Mouse (Mus musculus): ENCODE data around the gene 1700018F24Rik. TPM values are rescaled to one million over a fixed set of nuclear protein-coding genes. Genes with fewer than 3 reads are reported as not detected.
"Not testable (repeated sequence)": the region's sequence is repeated elsewhere in the genome, so short reads cannot be mapped to it uniquely, and the experiment has no call there.

Gene 1700018F24Rik
- polyA plus RNA-seq, 1 experiment = not detected

DNA sequence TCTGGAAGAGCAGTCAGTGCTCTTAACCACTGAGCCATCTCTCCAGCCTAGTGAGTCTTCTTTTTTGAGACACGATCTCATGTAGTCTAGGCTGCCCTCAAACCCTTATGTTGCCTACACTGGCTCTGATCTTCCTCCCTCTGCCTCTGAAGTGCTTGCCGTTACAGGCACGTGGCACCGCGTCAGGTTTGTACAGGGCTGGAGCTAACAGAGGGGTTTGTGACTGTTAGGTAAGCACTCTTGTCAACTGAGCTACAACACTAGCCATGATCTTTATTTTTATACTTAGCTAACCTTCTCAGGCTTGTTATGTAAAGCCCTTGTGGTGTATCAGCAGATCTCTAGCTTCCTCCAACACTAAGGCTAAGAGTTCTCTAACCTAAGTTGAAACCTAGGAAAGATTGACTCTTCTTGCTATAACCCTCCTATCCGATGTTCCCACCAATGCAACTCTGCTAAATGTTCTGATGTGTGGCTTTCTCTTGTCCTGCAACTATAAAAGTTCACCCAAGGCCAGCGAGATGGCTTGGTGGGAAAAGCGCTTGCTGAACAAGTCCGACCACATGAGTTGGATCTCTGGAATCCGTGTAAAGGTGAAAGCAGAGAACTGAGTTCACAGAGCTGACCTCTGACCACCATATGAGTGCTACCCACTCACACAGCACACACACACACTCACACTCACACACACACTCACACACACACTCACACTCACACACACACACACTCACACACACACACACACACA lies 39.2 kb downstream of the 1700018F24Rik start:
- no peak overlapping the region for H3K27ac ChIP-seq (ENCODE audit: insufficient read depth, low read length)
- H3K4me1 ChIP-seq (ENCODE audit: control insufficient read depth, insufficient read depth, low read length) = peaks cover 7% of the 10 kb centered on the region
- TF ChIP-seq CTCF (IDR thresholded peaks at IDR 0.05; ENCODE audit: extremely low read depth, insufficient read depth, low read length) (no peak), POLR2A (IDR thresholded peaks at IDR 0.05; ENCODE audit: extremely low read depth, insufficient read depth, low read length) (no peak)
- H3K4me3 ChIP-seq (ENCODE audit: insufficient read depth, low read length) = no peak overlapping the region

DNA sequence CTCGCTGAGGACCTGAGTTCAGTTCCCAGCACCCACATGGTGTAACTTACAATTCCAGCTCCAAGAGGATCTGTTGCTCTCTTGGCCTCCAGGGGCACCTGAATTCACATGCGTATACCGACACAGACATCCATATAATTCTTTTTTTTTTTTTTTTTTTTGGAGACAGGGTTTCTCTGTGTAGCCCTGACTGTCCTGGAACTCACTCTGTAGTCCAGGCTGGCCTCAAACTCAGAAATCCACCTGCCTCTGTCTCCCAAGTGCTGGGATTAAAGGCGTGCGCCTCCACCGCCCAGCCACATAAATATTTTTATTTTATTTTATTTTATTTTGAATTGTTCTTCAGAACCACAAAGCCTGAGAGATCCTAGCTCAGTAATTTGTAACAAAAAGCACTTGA lies 40.4 kb downstream of the 1700018F24Rik start:
- H3K27ac ChIP-seq (ENCODE audit: insufficient read depth, low read length); H3K4me1 ChIP-seq (ENCODE audit: control insufficient read depth, insufficient read depth, low read length): not testable (repeated sequence)
- H3K4me3 ChIP-seq (ENCODE audit: insufficient read depth, low read length) = peak overlapping the region; percentile 63

DNA sequence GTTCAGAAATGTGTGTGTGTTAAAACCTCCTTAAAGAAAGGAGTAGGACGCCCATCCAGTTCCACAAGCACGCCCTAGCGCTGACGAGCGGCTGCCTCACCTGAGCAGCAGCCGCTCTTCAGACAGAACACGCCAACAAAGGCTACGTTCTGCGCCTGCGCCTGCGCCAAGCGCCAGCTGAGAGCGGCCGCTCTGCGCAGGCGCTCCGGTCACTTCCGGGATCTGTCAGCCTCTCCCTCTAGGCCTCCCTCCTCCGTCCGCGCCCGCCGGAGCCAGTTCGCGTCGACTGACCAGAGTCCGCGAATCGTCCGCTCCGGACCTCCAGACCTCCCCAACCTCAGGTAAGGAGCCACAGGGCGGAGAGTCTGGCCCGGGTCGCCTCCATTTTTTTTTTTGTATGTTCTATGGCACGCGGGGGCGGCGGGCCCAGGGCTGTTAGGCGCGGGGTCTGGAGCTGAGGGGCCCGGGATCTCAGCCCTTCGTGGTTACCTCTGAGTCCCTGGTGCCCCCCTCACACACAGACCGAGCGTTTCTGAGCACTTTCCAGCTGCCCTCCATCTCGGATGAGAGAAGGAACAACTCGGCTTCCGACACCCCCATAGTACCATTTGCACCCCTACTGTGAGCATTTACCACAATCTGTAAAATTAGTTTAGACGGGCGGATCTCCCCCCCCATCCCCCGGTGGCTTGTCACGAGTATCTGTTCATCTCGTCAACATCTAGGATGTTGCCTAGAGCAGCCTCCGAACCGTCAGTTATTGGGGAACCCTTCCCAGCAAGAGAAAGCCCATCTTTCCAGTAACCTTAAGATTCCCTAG lies 41.1 kb downstream of the 1700018F24Rik start, which contains the start of the genes Arpc1a and Kpna7:
Gene Arpc1a (plus strand): TSS at position 199 of the 820 bp plus-strand sequence.
Gene Kpna7 (minus strand): TSS at position 399 of the 820 bp plus-strand sequence.
- H3K4me3 ChIP-seq (ENCODE audit: insufficient read depth, low read length) = peak within 1 kb of the TSS; percentile 63
- peak; percentile 88 for TF ChIP-seq POLR2A (IDR thresholded peaks at IDR 0.05; ENCODE audit: extremely low read depth, insufficient read depth, low read length)
- TF ChIP-seq CTCF (IDR thresholded peaks at IDR 0.05; ENCODE audit: extremely low read depth, insufficient read depth, low read length) = no peak
- H3K4me1 ChIP-seq (ENCODE audit: control insufficient read depth, insufficient read depth, low read length) = peaks cover 7% of the 10 kb centered on the region
- peak within 1 kb of the TSS; percentile 20; the same call in 1 of the 2 replicates for H3K27ac ChIP-seq (ENCODE audit: insufficient read depth, low read length)

DNA sequence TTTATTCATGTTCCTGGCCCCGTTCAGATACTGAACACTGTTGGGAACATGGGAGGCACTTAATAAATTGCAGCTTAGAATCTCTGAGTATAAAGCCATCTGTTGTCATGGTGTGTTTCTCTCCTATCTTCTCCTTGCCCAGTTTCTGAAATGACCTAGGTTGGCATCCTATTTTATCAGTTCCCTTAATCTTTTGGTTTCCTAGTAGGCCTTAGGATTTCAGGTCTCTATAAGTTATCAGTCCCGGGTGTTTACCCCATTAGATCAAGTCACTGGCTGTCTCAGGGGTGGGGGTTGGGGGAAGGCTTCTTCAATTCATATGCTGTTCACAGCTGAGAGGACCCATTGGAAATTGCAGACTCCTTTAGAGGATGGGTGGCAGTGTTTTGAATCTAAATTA lies 42.0 kb downstream of the 1700018F24Rik start:
- Histone ChIP-seq H3K27ac (ENCODE audit: insufficient read depth, low read length) (no peak overlapping the region), H3K4me1 (ENCODE audit: control insufficient read depth, insufficient read depth, low read length) (peaks cover 10% of the 10 kb centered on the region), H3K4me3 (ENCODE audit: insufficient read depth, low read length) (peak overlapping the region; percentile 63; the same call in 1 of the 2 replicates)
- TF ChIP-seq CTCF (IDR thresholded peaks at IDR 0.05; ENCODE audit: extremely low read depth, insufficient read depth, low read length) = no peak
- no peak for TF ChIP-seq POLR2A (IDR thresholded peaks at IDR 0.05; ENCODE audit: extremely low read depth, insufficient read depth, low read length)

DNA sequence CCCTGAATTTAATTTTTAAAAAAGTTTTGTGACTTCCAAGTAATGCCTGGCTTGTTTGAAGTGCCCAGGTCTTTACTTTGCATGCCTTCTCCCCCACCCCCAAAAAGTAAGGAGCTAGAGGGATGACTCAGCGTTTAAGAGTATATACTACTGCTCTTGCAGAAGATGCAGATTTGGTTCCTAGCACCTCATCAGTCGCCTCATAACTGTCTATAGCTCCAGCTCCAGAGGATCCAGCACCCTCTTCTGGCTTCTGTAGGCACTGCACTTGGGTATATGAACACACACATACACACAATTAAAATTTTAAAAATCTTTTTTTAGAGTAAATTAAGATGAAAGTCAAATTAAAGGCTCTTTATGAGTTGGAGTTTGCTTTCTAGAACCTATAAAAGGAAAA lies 45.4 kb downstream of the 1700018F24Rik start:
- Histone ChIP-seq H3K4me1 (ENCODE audit: control insufficient read depth, insufficient read depth, low read length) (peaks cover 13% of the 10 kb centered on the region), H3K4me3 (ENCODE audit: insufficient read depth, low read length) (no peak overlapping the region), H3K27ac (ENCODE audit: insufficient read depth, low read length) (no peak overlapping the region)
- TF ChIP-seq POLR2A (IDR thresholded peaks at IDR 0.05; ENCODE audit: extremely low read depth, insufficient read depth, low read length) (no peak), CTCF (IDR thresholded peaks at IDR 0.05; ENCODE audit: extremely low read depth, insufficient read depth, low read length) (no peak)

DNA sequence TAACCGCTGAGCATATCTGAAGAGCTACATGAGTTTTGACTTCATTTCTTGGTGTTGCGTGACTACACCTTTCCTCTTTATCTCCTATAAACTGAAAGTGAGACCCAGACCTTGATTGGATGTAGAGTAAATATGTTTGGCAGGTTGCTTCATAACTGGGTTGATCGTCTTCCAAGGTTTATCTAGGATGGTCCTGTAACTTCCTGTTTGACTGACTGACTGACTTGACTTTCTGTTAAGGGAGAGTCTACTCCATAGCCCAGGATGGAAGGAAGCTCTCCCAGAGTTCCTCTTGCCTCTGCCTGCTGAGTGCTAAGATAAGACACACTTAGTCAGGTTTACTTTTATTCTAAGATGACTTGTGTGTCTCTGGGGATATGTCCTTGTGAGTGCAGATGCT lies 47.1 kb downstream of the 1700018F24Rik start:
- H3K27ac ChIP-seq (ENCODE audit: insufficient read depth, low read length) = peak overlapping the region; percentile 51; the same call in 1 of the 2 replicates
- H3K4me3 ChIP-seq (ENCODE audit: insufficient read depth, low read length) = no peak overlapping the region
- TF ChIP-seq CTCF (IDR thresholded peaks at IDR 0.05; ENCODE audit: extremely low read depth, insufficient read depth, low read length) (no peak), POLR2A (IDR thresholded peaks at IDR 0.05; ENCODE audit: extremely low read depth, insufficient read depth, low read length) (no peak)
- H3K4me1 ChIP-seq (ENCODE audit: control insufficient read depth, insufficient read depth, low read length) = peaks cover 10% of the 10 kb centered on the region

Other genes starting within 250 kb of the 1700018F24Rik start
- 33.8 and 34.0 TPM in 2 replicates for gene Smurf1, start 77.1 kb upstream of the 1700018F24Rik start, polyA plus RNA-seq (2012; rRNA removed)
- not detected in 2 replicates for gene Gm4871, start 10.2 kb upstream of the 1700018F24Rik start, polyA plus RNA-seq (2012; rRNA removed)
- 253 and 254 TPM in 2 replicates for gene Arpc1a, start 40.8 kb downstream of the 1700018F24Rik start, polyA plus RNA-seq (2012; rRNA removed)
- not detected in 2 replicates for gene Kpna7, start 41.0 kb downstream of the 1700018F24Rik start, polyA plus RNA-seq (2012; rRNA removed)
- 74.5 and 84.6 TPM in 2 replicates for gene Arpc1b, start 71.2 kb downstream of the 1700018F24Rik start, polyA plus RNA-seq (2012; rRNA removed)
- 74.2 and 92.2 TPM in 2 replicates for gene Pdap1, start 97.2 kb downstream of the 1700018F24Rik start, polyA plus RNA-seq (2012; rRNA removed)
- 104 and 105 TPM in 2 replicates for gene Bud31, start 97.4 kb downstream of the 1700018F24Rik start, polyA plus RNA-seq (2012; rRNA removed)
- 16.4 and 18.5 TPM in 2 replicates for gene Ptcd1, start 124.1 kb downstream of the 1700018F24Rik start, polyA plus RNA-seq (2012; rRNA removed)
- gene Cpsf4, start 124.2 kb downstream of the 1700018F24Rik start, polyA plus RNA-seq (2012; rRNA removed) = 39.1 and 43.0 TPM in 2 replicates
- 380 and 392 TPM in 2 replicates for gene Atp5j2, start 149.1 kb downstream of the 1700018F24Rik start, polyA plus RNA-seq (2012; rRNA removed)
- gene Zkscan14, start 158.9 kb downstream of the 1700018F24Rik start, polyA plus RNA-seq (2012; rRNA removed) = 8.5 and 9.8 TPM in 2 replicates
- gene Zkscan5, start 161.6 kb downstream of the 1700018F24Rik start, polyA plus RNA-seq (2012; rRNA removed) = 9.3 and 10.0 TPM in 2 replicates
- gene Zfp655, start 188.7 kb downstream of the 1700018F24Rik start, polyA plus RNA-seq (2012; rRNA removed) = 21.7 and 22.9 TPM in 2 replicates
- 15.1 and 15.8 TPM in 2 replicates for gene Zscan25, start 237.5 kb downstream of the 1700018F24Rik start, polyA plus RNA-seq (2012; rRNA removed)